Mouse (Mus musculus): ENCODE measurements around the gene Gpank1.
A peak's percentile ranks its signal among the peaks of the same experiment; 100 is the strongest.

Gpank1 gene

DNA sequence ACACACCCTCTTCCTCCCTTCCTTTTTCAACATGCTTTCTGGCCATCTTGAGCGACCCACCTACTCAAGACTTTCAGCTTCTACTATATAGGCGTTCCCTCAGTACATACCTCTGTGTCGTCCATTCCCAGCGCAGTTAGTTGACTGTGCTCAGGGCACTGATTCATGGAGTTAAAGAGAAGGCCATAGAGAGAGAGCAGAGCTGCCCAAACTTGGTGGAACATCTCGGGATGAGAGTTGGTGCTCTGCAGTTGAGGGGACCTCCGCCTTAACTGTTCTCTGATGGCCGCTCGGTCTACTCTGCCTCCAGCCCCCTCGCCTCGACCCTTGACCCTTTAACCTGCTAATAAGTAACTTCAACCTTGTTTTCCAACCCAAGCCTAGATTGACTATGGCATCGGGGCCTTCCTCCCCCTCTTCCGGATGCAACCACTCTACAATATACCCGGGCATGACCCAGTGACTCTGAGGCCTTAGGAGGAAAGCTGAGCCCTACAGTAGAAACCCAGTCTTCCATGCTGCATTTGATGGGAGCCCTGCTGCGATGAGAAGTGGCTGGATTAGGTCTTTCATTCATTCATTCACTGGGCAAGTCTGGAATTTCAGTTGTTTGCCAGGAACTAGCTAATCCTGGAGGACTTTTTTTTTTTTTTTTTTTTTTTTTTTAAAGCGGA lies 10.4 kb downstream of the Gpank1 start, which contains the start of gene Apom:
Apom (minus strand) TSS at position 551 of the 674 bp plus-strand sequence.
- DNase-seq (ENCODE audit: low spot score in 2 of 2) = no peak

DNA sequence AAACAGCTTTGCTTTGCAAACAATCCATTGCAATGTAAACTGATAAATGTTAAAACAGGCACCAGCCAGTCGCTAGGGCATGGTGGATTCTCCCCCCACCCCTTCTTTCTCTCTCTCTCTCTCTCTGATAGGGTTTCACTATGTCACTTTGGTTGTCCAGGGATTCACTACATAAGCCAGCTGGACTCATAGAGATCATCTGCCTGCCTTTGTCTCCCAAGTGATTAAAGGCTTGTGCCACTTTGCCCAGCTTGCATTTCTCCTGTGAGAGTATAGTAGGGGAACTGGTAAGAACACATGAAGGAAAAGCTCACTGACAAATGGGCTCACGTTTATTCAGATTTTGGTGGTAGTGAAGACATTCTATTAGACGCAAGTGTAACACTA lies 10.9 kb downstream of the Gpank1 start:
- DNase-seq (ENCODE audit: low spot score in 2 of 2) = no peak

DNA sequence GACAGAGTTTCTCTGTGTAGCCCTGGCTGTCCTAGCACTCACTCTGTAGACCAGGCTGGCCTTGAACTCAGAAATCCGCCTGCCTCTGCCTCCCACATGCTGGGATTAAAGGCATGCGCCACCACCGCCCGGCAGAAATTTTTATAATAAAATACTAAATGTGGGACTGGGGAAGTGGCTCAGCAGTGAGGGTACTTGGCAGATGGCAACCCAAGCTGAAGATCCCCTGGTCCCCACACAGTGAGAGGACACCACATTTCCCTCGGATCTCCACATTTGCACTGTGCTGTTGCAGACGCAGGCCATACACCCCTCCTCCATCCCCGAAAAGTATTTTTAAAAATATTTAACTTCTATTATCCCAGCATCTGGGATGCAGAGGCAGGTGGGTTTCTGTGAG lies 12.3 kb downstream of the Gpank1 start:
- DNase-seq (ENCODE audit: low spot score in 2 of 2) = no peak

DNA sequence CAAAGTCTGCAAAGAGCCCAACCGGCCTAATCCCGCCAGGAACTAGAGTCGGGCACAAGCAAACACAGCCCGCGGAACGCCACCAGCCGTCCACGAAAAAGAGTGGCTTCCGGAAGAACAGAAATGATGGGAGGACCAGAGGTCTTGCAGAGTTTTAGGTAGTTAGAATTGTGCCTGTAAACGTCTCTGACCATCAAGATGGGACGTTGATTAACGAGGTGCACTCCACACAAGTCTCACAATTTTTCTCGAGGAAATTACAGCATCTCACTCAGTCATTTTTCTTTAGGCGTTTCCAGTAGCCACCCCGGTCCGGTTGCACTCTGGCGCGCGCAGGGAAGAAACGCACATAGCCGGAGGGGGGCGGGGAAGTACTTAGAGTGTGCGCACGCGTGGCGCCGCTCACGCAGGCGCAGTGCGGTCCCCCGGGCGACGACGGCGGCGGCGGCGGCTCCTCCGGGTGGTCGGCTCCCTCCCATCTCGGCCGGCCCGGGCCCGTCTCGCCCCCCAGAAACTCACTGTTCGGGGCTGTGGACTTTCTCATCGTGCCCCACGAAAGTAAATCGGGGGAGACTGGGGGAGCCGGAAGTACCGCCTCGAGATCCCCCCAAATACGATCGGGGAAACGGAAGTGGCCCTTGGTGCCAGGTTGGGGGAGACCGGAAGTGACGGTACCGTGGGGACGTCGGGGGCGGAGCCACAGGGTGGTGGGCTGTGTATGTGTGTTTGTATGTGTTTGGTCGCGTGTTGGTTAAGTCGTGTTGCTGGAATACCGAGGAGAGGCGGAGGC lies 13.7 kb downstream of the Gpank1 start, which contains the start of gene Bag6:
Bag6 (plus strand) TSS at position 378 of the 790 bp plus-strand sequence.
- peak; percentile 96 for DNase-seq (ENCODE audit: low spot score in 2 of 2)

DNA sequence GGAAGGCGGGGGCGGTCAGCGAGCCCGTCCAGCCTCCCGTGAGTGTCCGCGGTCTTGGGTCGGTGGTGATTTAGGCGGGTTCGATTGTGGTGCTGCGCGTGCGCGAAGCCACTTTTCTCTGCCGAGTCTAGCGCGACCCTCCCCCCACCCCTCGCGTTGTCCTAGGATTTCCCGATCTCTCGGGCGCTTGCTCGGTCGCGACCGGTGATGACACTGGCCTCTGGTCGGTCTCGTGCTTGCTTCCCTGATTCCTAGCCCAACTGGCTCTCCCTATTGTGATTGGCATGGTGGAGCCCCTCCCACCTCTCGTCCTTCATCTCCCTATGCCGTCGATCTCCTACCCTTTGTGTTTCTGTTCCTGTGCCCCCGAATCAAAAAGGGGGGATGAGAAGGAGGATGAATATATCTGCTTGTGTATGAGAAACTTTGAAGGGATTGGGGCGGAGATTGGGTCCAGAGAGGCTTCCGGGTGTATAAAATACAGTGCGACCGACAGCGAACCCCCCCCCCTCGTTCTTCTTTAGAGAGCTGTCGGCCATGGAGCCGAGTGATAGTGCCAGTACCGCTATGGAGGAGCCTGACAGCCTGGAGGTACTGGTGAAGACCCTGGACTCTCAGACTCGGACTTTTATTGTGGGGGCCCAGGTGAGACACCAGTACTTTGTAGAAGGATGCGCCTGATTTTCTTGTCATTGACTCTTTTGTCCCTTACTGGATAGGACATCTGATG lies 14.5 kb downstream of the Gpank1 start:
- DNase-seq (ENCODE audit: low spot score in 2 of 2) = no peak

DNA sequence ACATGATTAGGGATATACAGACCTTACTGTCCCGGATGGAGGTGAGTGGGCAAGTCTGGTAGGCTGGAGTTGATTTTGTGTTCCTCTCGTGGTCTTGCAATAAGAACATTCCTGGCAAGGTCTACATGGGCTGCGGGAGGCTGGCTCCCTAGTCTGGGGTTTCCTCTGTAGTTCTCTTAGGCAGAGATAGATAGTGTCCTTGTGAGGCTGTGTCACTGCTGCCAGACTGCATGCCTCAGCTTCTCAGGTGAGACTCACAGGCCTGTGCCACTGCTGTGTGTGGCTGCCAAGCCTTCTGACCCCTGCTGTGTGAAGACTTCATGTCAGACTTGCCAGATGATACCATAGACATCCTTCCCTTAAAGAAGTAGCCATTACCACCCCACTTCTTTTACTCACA lies 18.0 kb downstream of the Gpank1 start:
- no peak for DNase-seq (ENCODE audit: low spot score in 2 of 2)

DNA sequence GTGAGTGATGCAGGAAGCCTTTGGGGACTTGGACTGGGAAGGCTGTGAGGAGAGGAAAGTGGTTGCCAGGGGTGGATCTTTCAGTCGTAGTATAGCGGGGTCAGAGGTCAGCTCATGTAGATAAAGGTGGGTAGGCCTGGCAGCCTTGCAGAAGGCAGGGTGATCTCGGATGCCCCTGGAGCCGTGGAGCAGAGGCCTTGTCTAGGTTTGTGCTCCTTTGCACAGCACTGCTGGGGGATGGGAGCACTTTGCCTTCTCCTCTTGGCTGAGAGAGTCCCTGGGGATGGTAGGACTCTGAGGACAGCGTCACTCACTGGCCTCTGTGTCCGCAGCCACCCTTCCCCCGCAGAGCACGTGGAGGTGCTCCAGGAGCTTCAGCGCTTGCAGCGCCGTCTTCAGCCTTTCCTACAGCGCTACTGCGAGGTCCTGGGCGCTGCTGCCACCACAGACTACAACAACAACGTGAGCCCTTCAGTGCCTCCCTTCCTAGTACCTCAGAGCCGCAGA lies 19.3 kb downstream of the Gpank1 start:
- no peak for DNase-seq (ENCODE audit: low spot score in 2 of 2)

DNA sequence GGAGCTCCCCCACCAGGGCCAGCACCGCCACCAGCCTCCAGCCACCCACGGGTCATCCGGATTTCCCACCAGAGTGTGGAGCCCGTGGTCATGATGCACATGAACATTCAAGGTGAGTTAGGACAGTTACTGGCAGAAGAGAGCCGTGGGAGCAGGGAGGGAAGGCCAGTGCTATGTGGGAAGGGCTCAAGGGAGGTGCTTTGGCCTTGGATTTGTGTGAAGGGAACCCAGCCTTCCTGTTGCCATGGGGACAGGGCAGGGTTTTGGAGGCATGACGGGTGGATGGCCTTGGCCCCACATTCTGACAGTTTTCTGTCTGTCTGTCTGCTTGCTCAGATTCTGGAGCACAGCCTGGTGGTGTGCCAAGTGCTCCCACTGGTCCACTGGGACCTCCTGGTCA lies 20.7 kb downstream of the Gpank1 start:
- DNase-seq (ENCODE audit: low spot score in 2 of 2) = no peak

DNA sequence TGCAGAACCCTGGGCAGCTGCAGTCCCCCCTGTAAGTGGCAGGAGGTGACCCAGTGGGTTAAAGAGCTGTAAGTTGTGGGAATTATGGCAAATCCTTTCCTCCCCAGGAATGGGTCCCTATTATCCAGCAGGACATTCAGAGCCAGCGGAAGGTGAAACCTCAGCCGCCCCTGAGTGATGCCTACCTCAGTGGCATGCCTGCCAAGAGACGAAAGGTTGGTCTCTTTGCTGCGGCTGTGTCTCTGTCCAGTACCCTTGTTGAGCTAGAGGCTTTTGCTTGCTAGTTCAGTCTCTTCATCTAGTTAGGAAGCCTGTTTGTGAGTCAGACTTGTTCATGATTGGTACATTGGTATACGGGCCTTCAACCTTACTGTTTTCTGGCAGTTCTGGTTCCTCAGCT lies 24.9 kb downstream of the Gpank1 start:
- DNase-seq (ENCODE audit: low spot score in 2 of 2) = no peak

DNA sequence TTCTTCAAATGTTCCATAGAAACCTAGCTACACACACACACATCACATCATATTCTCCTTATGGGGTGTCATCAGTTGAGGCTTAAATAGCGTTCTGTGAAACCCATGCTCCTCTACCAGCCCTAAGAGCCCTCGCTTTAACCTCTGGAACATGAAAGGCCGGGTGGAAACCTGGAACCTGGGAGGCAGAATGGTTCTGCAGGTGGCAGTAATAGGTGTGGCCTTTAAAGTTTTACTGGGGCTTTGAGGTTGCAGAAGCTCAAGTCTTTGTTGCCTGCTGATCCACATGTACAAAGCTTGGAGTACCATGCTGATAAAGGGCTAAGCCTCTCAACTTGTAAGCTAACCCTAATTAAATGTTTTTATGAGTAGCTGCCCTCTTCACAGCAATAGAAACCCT lies 26.1 kb downstream of the Gpank1 start:
- DNase-seq (ENCODE audit: low spot score in 2 of 2) = no peak

DNA sequence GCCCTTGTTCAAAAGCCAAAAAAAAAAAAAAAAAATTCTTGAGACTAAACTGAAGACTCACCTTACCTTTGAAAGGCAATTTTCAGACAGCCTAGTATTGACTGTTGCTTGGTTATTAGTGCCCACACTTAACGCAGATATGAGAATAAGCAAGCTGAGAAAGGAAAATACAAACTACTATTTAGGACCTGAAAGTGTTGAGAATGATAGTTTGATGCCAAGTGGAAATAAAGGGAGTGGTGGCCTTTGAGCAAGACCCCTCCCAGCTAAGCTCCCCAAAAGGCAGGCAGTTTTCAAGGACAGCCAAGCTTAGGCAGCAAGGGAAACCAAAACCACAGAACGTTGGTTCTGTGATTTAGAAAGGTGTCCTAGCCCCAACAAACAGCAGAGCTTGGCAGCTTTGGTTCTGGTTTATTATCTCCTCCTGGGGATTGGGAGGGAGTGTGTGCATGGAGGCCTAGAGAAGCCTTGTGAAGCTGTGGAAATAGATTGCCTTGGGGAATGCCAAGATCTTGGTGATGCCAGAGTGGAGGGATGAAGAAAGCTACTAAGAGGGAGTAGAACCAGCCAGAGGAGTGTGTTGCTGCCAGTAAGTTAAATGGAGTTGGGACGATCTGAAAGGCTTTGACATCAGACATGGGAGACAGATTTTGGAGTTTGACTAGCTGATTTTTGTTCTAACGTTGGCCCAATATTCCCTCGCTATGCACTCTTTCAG lies 26.8 kb downstream of the Gpank1 start:
- no peak for DNase-seq (ENCODE audit: low spot score in 2 of 2)

DNA sequence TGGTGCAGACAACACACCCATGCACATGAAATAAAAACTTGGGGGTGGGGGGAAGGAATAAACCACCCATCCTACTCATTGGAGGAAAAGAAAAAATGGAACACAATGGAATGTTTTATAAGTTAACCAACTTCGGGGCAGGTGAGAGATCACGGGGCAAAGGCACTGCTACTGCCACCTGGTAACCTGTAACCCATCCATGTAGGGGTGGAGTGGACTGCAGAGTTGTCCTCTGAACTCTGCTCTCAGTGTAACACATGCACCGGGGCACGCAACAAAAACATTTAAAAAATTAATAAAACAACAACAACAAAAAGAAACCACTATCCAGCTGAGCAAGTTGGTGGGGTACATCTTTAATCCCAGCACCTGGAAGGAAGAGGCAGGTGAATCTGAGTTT lies 30.9 kb downstream of the Gpank1 start:
- no peak for DNase-seq (ENCODE audit: low spot score in 2 of 2)

DNA sequence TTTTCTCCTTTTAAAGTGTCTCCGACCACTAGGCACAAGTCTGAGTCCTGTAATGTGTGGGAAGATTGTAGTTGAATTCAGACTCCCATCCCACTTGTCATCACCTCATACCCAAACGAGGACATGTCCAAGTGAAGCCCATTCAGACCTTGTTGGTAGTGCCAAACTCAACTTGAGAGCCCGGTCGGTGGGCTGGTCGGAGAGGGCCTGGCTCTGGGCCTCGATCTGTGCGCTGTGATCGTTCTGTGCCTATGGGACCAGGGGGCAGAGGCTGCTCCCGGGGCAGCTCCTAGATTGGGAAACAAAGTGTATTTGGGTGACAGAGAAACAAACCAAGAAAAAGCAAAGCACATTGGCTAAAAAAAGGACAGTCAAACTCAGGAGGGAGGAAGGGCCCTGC lies 31.8 kb downstream of the Gpank1 start:
- DNase-seq (ENCODE audit: low spot score in 2 of 2) = no peak

DNA sequence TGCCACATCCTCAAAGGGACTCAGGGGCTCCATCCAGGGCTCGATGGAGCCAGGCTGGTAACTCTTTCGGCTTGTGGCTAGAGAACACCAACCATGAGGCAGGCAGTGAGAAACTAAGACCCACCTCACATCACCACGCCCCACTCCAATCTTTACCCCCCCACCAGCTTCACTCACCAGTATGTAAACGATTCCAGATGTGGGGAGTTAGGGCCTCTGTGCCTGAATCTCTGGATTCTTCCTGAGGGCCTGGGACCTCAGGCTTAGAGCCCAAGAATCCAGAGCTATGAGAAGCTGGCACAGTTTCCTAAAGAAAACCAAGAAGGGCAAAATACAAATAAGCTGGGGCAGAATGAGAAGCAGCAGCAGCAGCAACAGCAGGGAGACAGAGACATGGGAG lies 32.7 kb downstream of the Gpank1 start:
- no peak for DNase-seq (ENCODE audit: low spot score in 2 of 2)

DNA sequence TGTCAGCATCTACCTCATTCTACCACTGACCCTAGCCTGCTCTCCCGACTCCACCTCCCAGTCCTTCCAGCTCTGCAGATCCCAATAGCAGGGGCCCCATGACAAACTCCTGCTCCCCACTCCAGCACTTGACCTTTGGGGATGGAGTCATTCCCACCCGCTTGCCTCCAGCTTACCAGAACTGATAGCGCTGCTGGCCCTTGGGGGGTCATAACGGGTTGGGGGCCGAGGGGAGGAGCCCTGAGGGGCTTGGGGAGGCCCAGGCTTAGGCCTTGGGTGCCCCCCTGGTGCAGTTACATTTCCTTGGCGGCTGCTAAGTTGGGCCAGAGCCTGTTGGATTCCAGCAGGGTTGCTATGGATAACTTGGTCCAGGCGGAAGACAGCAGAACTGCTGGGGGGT lies 33.4 kb downstream of the Gpank1 start:
- DNase-seq (ENCODE audit: low spot score in 2 of 2) = no peak

DNA sequence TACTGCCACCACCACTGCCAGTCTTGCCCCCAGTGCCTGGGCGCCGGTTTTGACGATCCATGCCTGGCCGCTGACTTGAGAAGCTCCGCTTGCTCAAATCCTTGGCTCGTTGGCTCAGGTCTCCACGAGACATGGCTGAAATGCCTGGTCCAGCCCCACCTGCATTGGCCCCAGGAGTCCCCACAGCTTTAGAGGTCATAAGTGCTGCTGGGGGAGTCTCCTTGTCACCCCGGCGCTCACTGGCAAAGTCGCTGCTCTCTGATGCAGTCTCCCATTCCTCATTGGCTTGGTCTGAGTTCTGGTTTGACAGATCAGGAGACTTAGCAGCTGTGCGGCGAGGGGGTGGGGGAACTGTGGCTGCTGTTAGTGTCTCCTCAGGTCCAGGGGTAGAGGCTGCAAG lies 34.2 kb downstream of the Gpank1 start:
- no peak for DNase-seq (ENCODE audit: low spot score in 2 of 2)

DNA sequence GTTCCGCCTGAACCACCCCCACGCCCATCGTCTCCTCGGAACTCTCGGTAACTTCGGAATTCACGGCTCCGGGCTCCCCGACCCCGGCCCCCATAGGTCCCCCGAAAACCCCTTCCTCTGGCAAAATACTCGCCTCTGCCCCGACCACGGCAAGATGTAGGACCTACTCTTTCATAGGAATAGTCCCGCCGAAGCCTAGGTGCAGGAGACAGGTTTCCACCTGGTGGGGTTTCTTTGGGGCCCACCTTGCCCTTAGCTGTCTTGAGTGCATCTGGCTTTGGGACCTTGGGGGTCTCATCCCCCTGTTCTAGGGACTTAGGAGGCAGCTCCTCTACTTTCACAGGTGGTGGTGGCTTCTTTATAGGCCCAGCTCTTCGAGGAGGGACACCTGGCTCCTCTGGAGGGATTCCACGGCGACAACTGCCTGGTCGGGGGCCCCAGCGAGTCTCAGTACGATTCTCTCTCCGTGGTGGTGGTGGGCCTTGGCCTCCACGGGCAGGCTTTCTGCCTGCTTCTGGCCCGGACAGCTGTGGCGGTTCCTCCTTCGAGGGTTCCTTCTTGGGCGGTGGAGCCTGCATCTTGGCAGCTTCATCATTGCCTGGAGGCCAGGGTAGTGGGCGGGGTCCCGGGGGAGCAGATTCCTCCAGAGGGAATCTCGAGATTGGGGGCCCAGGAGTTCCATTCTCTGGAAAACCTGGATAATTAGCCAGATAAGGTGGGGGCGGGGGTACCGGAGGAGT lies 35.4 kb downstream of the Gpank1 start:
- DNase-seq (ENCODE audit: low spot score in 2 of 2) = no peak

DNA sequence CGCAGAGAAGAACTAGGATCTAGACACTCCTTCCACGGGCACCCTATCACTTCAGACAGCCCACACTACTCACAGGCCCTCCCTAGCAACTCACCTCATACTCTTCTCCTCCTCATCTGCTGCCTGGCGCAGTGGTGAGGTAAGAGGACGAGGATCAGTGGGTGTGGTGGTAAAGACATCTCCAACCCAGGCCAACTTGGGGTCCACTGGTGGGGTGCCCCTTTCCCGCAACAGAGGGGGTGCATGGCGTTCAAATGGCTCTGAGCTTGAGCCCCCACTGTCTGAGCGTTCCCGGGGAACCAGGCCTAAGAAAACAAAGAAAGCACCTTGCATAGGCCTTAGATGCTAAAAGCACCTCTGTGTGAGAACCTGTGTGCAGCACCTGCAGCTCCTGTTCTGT lies 36.0 kb downstream of the Gpank1 start:
- DNase-seq (ENCODE audit: low spot score in 2 of 2) = no peak

DNA sequence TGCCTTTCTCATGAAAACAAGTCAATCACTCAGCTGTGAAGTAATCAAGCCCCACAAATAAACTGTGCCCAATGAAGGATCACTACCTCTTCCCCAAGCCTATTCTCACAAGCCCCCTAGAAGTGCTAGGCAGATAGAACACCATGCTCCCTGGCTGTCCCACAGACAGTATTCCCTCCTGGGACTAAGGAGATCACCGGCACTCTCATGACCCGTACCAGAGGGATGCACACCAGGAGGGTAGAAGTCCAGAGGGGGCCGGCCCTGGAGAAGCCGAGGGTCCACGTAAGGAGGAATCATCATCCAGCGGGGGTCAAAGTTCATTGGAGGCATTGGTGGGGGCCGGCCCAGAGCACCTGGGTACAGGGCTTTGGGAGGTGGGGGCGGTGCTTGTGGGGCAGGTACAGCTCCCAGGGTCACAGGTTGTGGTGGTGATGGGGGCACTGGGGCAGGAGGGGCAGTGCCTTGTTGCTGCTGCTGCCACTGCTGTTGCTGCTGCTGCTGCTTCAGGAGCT lies 36.5 kb downstream of the Gpank1 start:
- no peak for DNase-seq (ENCODE audit: low spot score in 2 of 2)

DNA sequence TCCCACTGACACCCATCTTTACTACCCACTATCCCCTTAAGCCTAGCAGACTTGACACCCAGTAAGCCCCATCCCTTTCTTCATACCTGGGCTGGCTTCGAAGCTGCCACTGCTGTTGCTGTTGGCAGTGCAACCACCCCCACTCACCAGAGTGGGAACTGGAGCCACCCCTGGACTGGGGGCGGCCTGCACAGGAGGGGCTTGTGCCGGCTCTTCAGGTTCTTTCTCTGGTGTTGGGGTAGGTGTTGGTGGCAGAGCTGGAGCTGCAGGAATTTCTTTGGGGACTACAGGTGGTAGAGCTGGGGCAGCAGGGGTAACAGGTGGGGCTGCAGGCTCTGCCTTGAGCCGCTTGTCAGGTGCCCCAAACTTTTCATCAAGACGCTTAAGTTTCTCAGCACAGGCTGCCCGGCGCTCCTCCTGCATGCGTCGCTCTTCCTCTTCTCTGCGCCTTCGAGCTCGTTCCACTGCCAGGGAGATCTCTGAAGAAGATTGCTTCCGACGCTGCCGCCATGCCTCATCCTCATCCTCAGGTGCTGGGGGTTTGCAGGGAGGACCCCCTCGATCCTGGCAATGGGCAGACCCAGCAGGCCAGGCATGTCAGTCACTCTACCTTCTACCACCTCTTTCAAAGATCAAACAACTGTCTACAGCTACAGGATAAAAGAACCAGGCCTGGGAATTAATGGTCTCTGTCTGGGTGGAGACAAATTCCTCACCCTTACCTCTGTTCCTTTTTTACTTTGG lies 37.8 kb downstream of the Gpank1 start:
- DNase-seq (ENCODE audit: low spot score in 2 of 2) = no peak

Measured in natural killer cell, adult 2 months (primary cell).